Mouse (Mus musculus) heart, embryonic 13.5 days (tissue): ENCODE data around the gene Fxyd7. TPM values are rescaled to one million over a fixed set of nuclear protein-coding genes. Genes with fewer than 3 reads are reported as not detected.
A peak's percentile ranks its signal among the peaks of the same experiment; 100 is the strongest.

ENCODE experiments used
- ATAC-seq: fragments of 200-750 bp; cut with Nextera tagmentation; 2 replicates; pipeline ENCODE4 v1.8.0; 2017; ENCODE audit warnings: moderate TSS enrichment; ENCODE audit not compliant: insufficient number of reproducible peaks, low FRiP score, low TSS enrichment; ENCODE audit errors: extremely low read depth
- H3K27ac ChIP-seq: fragments of 300-500 bp; sonication (generic); replicated peaks from 2 replicates; pipeline ENCODE4 v1.5.1; 2015; ENCODE audit warnings: moderate library complexity, mild to moderate bottlenecking, inconsistent platforms
- H3K27me3 ChIP-seq: fragments of 300-500 bp; sonication (generic); replicated peaks from 2 replicates; pipeline ENCODE4 v1.6.1; 2015; ENCODE audit warnings: mild to moderate bottlenecking, inconsistent platforms
- H3K36me3 ChIP-seq: fragments of 300-500 bp; sonication (generic); 2 replicates; pipeline ENCODE4 v1.6.1; 2015; ENCODE audit warnings: mild to moderate bottlenecking, inconsistent platforms
- H3K4me1 ChIP-seq: fragments of 300-500 bp; sonication (generic); 2 replicates; pipeline ENCODE4 v1.6.1; 2015; ENCODE audit warnings: inconsistent platforms
- H3K4me2 ChIP-seq: fragments of 300-500 bp; sonication (generic); 2 replicates; pipeline ENCODE4 v1.6.1; 2015; ENCODE audit warnings: inconsistent platforms, mild to moderate bottlenecking, moderate library complexity
- H3K4me3 ChIP-seq: fragments of 300-500 bp; sonication (generic); 2 replicates; pipeline ENCODE4 v1.5.1; 2015; ENCODE audit warnings: moderate library complexity, mild to moderate bottlenecking, inconsistent platforms
- H3K9ac ChIP-seq: fragments of 300-500 bp; sonication (generic); 2 replicates; pipeline ENCODE4 v1.6.1; 2015; ENCODE audit warnings: inconsistent platforms, mild to moderate bottlenecking, moderate library complexity
- H3K9me3 ChIP-seq: fragments of 300-500 bp; sonication (generic); 2 replicates; pipeline ENCODE4 v1.6.1; 2016; ENCODE audit warnings: inconsistent platforms
- WGBS: fragments of 180-500 bp; shearing (Covaris S2); methylation state at CpG from one replicate; pipeline ENCODE4 v1.1.7; 2015; ENCODE audit warnings: mixed read lengths; 5-methylcytosine and 5-hydroxymethylcytosine counted together
- microRNA-seq: library from miRNA; unstranded; fragments of <30 nt; microRNA quantifications from one replicate; pipeline ENCODE4, GENCODE M21; 2016
- polyA plus RNA-seq: library from polyadenylated mRNA; unstranded; fragments of >200 nt; fragmentation: Nextera tagmentation; extraction: Ambion mirVana; gene quantifications from 2 replicates; pipeline ENCODE4 v1.2.1, GENCODE M21; 2015

Fxyd7 gene
- polyA plus RNA-seq, 1 experiment from 2014 or later = 3.6 TPM

DNA sequence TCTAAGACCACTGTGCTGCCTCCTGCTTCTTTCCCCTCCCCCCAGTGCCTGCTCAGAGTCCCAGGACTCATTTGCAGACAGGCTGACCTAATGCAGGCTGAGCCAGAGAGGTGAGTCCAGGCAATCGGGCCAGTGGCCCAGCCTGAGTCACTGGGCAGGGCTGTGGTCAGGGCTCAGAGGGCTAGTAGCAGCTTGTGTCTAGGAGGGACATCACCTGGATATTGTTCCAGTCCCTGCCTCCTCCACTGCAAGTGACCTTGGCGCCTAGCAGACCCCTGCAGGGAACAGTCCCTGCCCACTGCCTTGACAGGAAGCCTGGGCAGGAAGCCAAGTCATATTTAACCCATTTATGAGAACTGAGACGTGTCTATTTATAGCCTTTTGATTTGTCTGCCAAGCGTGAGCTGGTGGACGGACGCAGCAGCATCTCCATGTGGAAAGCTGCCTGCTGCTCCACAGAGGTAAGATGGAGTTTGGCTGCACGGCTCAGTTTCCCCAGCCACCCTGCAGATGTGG, 50.7 kb downstream of the Fxyd7 start:
- 10% methylated on average over 7 of the region's 7 CpGs for WGBS
- Histone ChIP-seq H3K36me3 (no peaks in the 10 kb centered on the region), H3K4me2 (peak overlapping the region; percentile 56), H3K4me1 (peaks cover 27% of the 10 kb centered on the region), H3K27ac (peak overlapping the region; percentile 94), H3K4me3 (peak overlapping the region; percentile 21), H3K9me3 (peaks cover 10% of the 10 kb centered on the region; the same call in 1 of the 2 replicates), H3K9ac (peak overlapping the region; percentile 68), H3K27me3 (no peaks in the 10 kb centered on the region)
- peak; percentile 61; the same call in 1 of the 2 replicates for ATAC-seq

DNA sequence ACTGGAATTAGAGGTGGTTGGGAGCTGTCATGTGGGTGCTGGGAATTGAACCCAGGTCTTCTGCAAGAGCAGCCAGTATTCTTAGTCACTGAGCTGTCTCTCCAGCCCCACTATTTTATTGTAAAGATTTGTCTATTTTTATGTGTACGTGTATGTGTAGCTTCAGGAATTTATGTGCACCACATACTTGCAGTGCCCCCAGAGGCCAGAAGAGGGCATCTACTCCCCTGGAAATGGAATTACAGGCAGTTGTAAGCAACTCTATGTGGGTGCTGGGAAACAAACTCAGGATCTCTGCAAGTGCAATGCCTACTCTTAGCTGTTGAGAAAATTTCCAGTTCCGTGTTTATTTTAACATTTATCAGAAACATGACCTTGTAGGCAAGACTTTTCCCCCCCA, 54.8 kb downstream of the Fxyd7 start:
- no peak for ATAC-seq
- H3K9me3 ChIP-seq = peaks cover 10% of the 10 kb centered on the region; the same call in 1 of the 2 replicates

DNA sequence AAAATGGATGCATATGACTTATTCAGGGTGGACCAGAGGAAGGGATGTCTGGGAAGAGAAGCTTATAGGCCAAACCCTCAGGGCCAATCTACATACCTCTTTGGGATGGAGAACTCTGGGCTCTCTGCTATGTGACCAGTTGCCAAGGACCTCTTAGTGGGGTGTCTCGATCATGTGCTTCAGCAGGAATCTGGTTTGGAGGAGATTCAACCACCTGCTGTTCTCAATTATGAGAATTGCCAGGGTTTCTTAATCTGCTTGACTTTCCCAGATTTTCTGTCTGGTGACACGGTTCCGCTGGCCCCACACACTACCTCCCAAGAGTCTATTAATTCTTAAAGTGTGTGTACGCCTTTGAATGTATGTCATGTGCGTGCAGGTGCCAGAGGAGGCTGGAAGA, 57.3 kb downstream of the Fxyd7 start:
- Histone ChIP-seq H3K4me3 (no peak overlapping the region), H3K4me1 (peaks cover 10% of the 10 kb centered on the region), H3K27me3 (no peaks in the 10 kb centered on the region), H3K27ac (no peak overlapping the region), H3K36me3 (no peaks in the 10 kb centered on the region), H3K9me3 (peaks cover 10% of the 10 kb centered on the region; the same call in 1 of the 2 replicates), H3K9ac (no peak overlapping the region), H3K4me2 (no peak overlapping the region)
- ATAC-seq = no peak
- WGBS = 83% methylated on average over 5 of the region's 5 CpGs

More for the DNA sequence above, 54.8 kb downstream of the Fxyd7 start:
- Histone ChIP-seq H3K27me3 (no peaks in the 10 kb centered on the region), H3K4me3 (no peak overlapping the region), H3K4me1 (peaks cover 26% of the 10 kb centered on the region), H3K36me3 (no peaks in the 10 kb centered on the region), H3K9ac (no peak overlapping the region), H3K27ac (no peak overlapping the region), H3K4me2 (no peak overlapping the region)
- 85% methylated on average over 2 of the region's 2 CpGs for WGBS

Small RNA genes lying within 50 kb of the gene (microRNA-seq; reads per million reads assigned to microRNA genes)
- gene Mir7050 = not detected

Other genes starting within 250 kb of the Fxyd7 start
- not detected in 2 replicates for gene Ffar2, start 227.7 kb downstream of the Fxyd7 start, polyA plus RNA-seq
- not detected in 2 replicates for gene Ffar3, start 195.3 kb downstream of the Fxyd7 start, polyA plus RNA-seq
- gene Ffar1, start 189.9 kb downstream of the Fxyd7 start, polyA plus RNA-seq = not detected in 2 replicates
- not detected in 2 replicates for gene Cd22, start 171.1 kb downstream of the Fxyd7 start, polyA plus RNA-seq
- gene Mag, start 136.6 kb downstream of the Fxyd7 start, polyA plus RNA-seq = 0.08 and 0.10 TPM in 2 replicates
- gene Hamp2, start 126.8 kb downstream of the Fxyd7 start, polyA plus RNA-seq = not detected in 2 replicates
- gene Hamp, start 107.4 kb downstream of the Fxyd7 start, polyA plus RNA-seq = 0.71 TPM in 1 of 2 replicates, not detected in the other
- 16.8 and 17.3 TPM in 2 replicates for gene Usf2, start 94.7 kb downstream of the Fxyd7 start, polyA plus RNA-seq
- 11.2 and 12.1 TPM in 2 replicates for gene Lsr, start 78.0 kb downstream of the Fxyd7 start, polyA plus RNA-seq
- 1.1 and 1.4 TPM in 2 replicates for gene Fam187b, start 77.7 kb downstream of the Fxyd7 start, polyA plus RNA-seq
- gene Fxyd5, start 9.0 kb downstream of the Fxyd7 start, polyA plus RNA-seq = 35.5 and 39.2 TPM in 2 replicates
- gene Fxyd1, start 5.7 kb upstream of the Fxyd7 start, polyA plus RNA-seq = 1,042 and 1,184 TPM in 2 replicates
- 0.19 and 0.21 TPM in 2 replicates for gene Lgi4, start 7.9 kb upstream of the Fxyd7 start, polyA plus RNA-seq
- gene Fxyd3, start 25.2 kb upstream of the Fxyd7 start, polyA plus RNA-seq = 2.0 and 2.2 TPM in 2 replicates
- 2.4 and 3.6 TPM in 2 replicates for gene Hpn, start 63.8 kb upstream of the Fxyd7 start, polyA plus RNA-seq
- gene Scn1b, start 75.5 kb upstream of the Fxyd7 start, polyA plus RNA-seq = 2.5 and 3.1 TPM in 2 replicates
- gene Gramd1a, start 104.4 kb upstream of the Fxyd7 start, polyA plus RNA-seq = 50.3 and 51.8 TPM in 2 replicates
- not detected in 2 replicates for gene Scgb2b2, start 239.0 kb upstream of the Fxyd7 start, polyA plus RNA-seq
- not detected in 2 replicates for gene Scgb1b2, start 240.4 kb upstream of the Fxyd7 start, polyA plus RNA-seq